ENCODE assay signal across 9 mouse cellular contexts in the genomic region with DNA sequence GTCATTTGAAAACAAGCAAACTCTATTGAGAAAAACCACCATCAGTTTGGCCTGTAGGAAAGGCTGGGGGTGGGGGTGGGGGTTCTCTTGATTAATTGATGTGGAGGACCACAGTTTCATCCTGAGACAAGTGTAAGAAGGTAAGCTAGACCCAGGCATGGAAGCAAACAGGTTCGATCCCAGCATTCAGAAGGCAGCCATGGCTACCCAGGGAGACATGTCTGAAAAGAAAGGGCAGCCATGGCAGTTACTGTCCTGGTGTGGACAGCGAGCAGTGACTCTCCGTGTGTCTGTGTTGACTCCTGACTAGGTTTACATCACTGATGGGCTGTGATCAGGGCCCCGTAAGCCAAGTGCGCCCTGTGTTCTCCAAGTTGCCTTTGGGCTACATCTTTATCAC. TPM values are rescaled to one million over a fixed set of nuclear protein-coding genes. Genes with fewer than 3 reads are reported as not detected.
A peak's percentile ranks its signal among the peaks of the same experiment; 100 is the strongest.
DNase-seq lines count a peak whose midpoint lies in the region; ATAC-seq lines count a peak whose summit lies in the region.
"Had no signal": no experiment of that assay in that cellular context is flagged by ENCODE, and none has a peak within 500 bp of the region (broad histone marks: within the 10 kb centered on the region; RNA-seq: fewer than 3 reads in every experiment).

Grm4 (minus strand) TSS at position 101 of the 400 bp plus-strand sequence.

- DNase-seq in layer of hippocampus, postnatal 14 days (ENCODE audit: low spot score in 2 of 2) = no peak
- no peak for DNase-seq in layer of hippocampus, adult 9-10 months (ENCODE audit: low spot score)
- no peak for DNase-seq in forebrain, embryonic 10.5 days (ENCODE audit: extremely low spot score, low spot score)
- DNase-seq in right cerebral cortex, postnatal 14 days = no peak
- no peak for DNase-seq in lung, adult 18-20 months
- no peak for DNase-seq in heart, adult 8-10 months (ENCODE audit: low spot score)

- peaks cover 41% of the 10 kb centered on the region for H3K4me1 ChIP-seq in forebrain, embryonic 10.5 days
- H3K4me1 ChIP-seq in intestine, embryonic 15.5 days (replicated peaks) = no peaks in the 10 kb centered on the region
- peaks cover 37% of the 10 kb centered on the region for H3K4me1 ChIP-seq in midbrain, embryonic 13.5 days (replicated peaks)

- no peak for ATAC-seq in intestine, embryonic 15.5 days
- ATAC-seq in midbrain, embryonic 13.5 days = no peak

- H3K27ac ChIP-seq in forebrain, embryonic 10.5 days = no peak within 1 kb of the TSS
- no peak within 1 kb of the TSS for H3K27ac ChIP-seq in intestine, embryonic 15.5 days
- H3K27ac ChIP-seq in midbrain, embryonic 13.5 days = no peak within 1 kb of the TSS
- H3K27ac ChIP-seq: liver, embryonic 14.5 days had no signal

- no peaks in the 10 kb centered on the region for H3K9me3 ChIP-seq in forebrain, embryonic 10.5 days
- no peaks in the 10 kb centered on the region for H3K9me3 ChIP-seq in intestine, embryonic 15.5 days
- no peaks in the 10 kb centered on the region for H3K9me3 ChIP-seq in midbrain, embryonic 13.5 days

- no peaks in the 10 kb centered on the region for H3K36me3 ChIP-seq in forebrain, embryonic 10.5 days (replicated peaks)
- H3K36me3 ChIP-seq in intestine, embryonic 15.5 days = no peaks in the 10 kb centered on the region
- no peaks in the 10 kb centered on the region for H3K36me3 ChIP-seq in midbrain, embryonic 13.5 days

- H3K4me2 ChIP-seq in intestine, embryonic 15.5 days (replicated peaks) = peak within 1 kb of the TSS; percentile 41
- peak within 1 kb of the TSS; percentile 38 for H3K4me2 ChIP-seq in midbrain, embryonic 13.5 days (replicated peaks)

- WGBS in forebrain, embryonic 10.5 days = 78% methylated on average over 5 of the region's 5 CpGs
- WGBS in intestine, embryonic 15.5 days = 74% methylated on average over 5 of the region's 5 CpGs
- 81% methylated on average over 5 of the region's 5 CpGs for WGBS in midbrain, embryonic 13.5 days

- H3K4me3 ChIP-seq in forebrain, embryonic 10.5 days = peak within 1 kb of the TSS; percentile 13; the same call in 1 of the 2 replicates
- H3K4me3 ChIP-seq in intestine, embryonic 15.5 days (replicated peaks) = no peak within 1 kb of the TSS; the same call in 1 of the 2 replicates
- no peak within 1 kb of the TSS for H3K4me3 ChIP-seq in midbrain, embryonic 13.5 days (replicated peaks)

- H3K9ac ChIP-seq in intestine, embryonic 15.5 days = no peak within 1 kb of the TSS
- no peak within 1 kb of the TSS for H3K9ac ChIP-seq in midbrain, embryonic 13.5 days (replicated peaks)
- H3K9ac ChIP-seq: liver, embryonic 14.5 days had no signal

- peaks cover 70% of the 10 kb centered on the region for H3K27me3 ChIP-seq in forebrain, embryonic 10.5 days (ENCODE audit: poor library complexity, severe bottlenecking)
- H3K27me3 ChIP-seq in intestine, embryonic 15.5 days (replicated peaks) = peaks cover 37% of the 10 kb centered on the region
- H3K27me3 ChIP-seq in midbrain, embryonic 13.5 days = peaks cover 23% of the 10 kb centered on the region

RNA-seq across cellular contexts. Expression of gene Grm4, which starts in this region (rescaled TPM):
- 10 to 100 TPM; 10.7 to 19.3 TPM for total RNA-seq in layer of hippocampus, postnatal 14 days (2021)
- polyA plus RNA-seq in forebrain, embryonic 10.5 days (2016; fragmentation: Nextera tagmentation; extraction: Ambion mirVana) = 0.61 and 0.73 TPM in 2 replicates
- polyA plus RNA-seq in intestine, embryonic 15.5 days (2015; fragmentation: Nextera tagmentation; extraction: Ambion mirVana) = 0.28 and 0.29 TPM in 2 replicates
- polyA plus RNA-seq in midbrain, embryonic 13.5 days (2015; fragmentation: Nextera tagmentation; extraction: Ambion mirVana) = 5.8 and 6.1 TPM in 2 replicates
- under 1 TPM in 3 of 4 experiments, not detected in 1; 0.16 to 0.30 (median 0.23) TPM for total RNA-seq in heart, adult 8-10 months (2022)

Comparison
In these comparisons a context has a peak if more than half of its experiments do, and no peak if none do; other contexts are left out.
1. RNA of gene Grm4 (total RNA-seq): 10.7 to 19.3 TPM in layer of hippocampus, postnatal 14 days; 0.16 to 0.30 TPM in heart, adult 8-10 months; every median in the first group is over 4 times any median in the second.